Mouse (Mus musculus) bone marrow macrophage, adult 2 months (primary cell): ENCODE data around the gene Col19a1.

Experiments used
- CTCF ChIP-seq: IDR thresholded peaks from 2 replicates; pipeline ENCODE4 v1.5.1; 2012; ENCODE audit warnings: low read depth, mild to moderate bottlenecking, low read length, moderate library complexity
- POLR2A ChIP-seq: IDR thresholded peaks from 2 replicates; pipeline ENCODE4 v1.6.1; 2012; ENCODE audit warnings: mild to moderate bottlenecking, low read depth, low read length, borderline replicate concordance

- TF ChIP-seq POLR2A (no peak), CTCF (no peak)
Measured at GRCm38 (mm10) chr1:24248294-24249104, 338.8 kb downstream of the Col19a1 start.
